Mouse (Mus musculus): ENCODE data around the gene Ripply2. TPM values are rescaled to one million over a fixed set of nuclear protein-coding genes. Genes with fewer than 3 reads are reported as not detected.

Ripply2 gene
- polyA plus RNA-seq, 1 experiment from 2014 or later = 0.32 TPM

DNA sequence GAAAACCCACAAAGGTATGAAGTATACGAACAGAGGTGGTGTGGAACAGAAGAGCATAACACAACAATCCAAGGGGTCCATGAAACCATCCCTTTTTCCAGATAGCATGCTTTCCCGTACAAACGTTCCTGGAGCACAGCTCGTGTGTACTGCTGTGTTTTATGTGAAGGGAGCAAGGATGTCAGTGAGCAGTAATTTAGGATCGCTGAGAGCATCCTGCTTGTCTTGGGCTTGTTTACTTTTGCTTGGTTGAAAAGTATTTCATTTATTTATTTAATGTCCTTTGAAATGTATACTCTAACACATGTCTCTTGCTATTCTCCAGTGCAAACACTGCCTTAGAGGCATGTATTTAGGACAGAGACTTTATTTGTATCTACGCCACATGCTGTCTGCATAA is 30.2 kb upstream of the Ripply2 start:
- no peaks in the 10 kb centered on the region for H3K9me3 ChIP-seq (ENCODE audit: control insufficient read depth, low read length)
- H3K36me3 ChIP-seq (ENCODE audit: control insufficient read depth, insufficient read depth, low read length) = no peaks in the 10 kb centered on the region
- no peak overlapping the region for H3K9ac ChIP-seq (ENCODE audit: low read depth, low read length)
- ATAC-seq (ENCODE audit: low read depth) (no peak), DNase-seq (ENCODE audit: low spot score) (no peak)
- no peak overlapping the region for H3K4me3 ChIP-seq (ENCODE audit: low read depth, low read length)
- H3K4me1 ChIP-seq (ENCODE audit: control insufficient read depth, insufficient read depth, low read length) = no peaks in the 10 kb centered on the region
- no peaks in the 10 kb centered on the region for H3K27me3 ChIP-seq (replicated peaks; ENCODE audit: control insufficient read depth, insufficient read depth, low read length)
- no peak overlapping the region for H3K4me2 ChIP-seq (ENCODE audit: low read depth, low read length)
- 50% methylated on average over 6 of the region's 6 CpGs for WGBS
- no peak overlapping the region for H3K27ac ChIP-seq (replicated peaks; ENCODE audit: low read depth, low read length)

DNA sequence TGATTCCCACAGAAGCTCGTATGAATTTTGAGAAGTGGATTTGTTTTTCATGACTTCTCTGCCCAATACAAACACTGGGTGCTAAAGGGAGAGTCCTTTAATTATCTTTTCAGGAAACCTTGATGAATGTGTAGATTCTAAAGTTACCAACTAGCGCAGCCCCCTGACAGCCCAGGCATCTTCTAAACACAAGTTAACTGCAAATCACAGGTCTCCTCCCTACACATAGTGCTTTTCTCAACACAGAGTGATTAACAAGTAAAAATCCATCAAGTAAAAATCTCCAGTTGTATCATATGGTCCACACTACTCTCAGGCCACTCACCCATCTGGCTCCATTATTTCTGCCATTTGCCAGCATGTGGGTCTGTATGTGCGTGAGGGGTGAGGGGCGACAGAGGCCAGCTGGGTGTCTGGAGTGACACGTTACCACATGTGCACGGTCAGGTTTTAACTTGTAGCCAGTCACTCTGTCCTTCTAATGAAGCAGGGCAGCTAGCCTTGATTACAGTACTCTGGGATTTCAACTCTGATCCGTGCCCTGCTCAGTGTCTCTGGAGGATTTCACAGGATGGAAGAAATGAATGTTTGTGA is 28.5 kb upstream of the Ripply2 start:
- Histone ChIP-seq H3K36me3 (ENCODE audit: control insufficient read depth, insufficient read depth, low read length) (no peaks in the 10 kb centered on the region), H3K4me3 (ENCODE audit: low read depth, low read length) (no peak overlapping the region), H3K27me3 (replicated peaks; ENCODE audit: control insufficient read depth, insufficient read depth, low read length) (no peaks in the 10 kb centered on the region), H3K27ac (replicated peaks; ENCODE audit: low read depth, low read length) (no peak overlapping the region), H3K9ac (ENCODE audit: low read depth, low read length) (no peak overlapping the region), H3K4me2 (ENCODE audit: low read depth, low read length) (no peak overlapping the region), H3K9me3 (ENCODE audit: control insufficient read depth, low read length) (no peaks in the 10 kb centered on the region), H3K4me1 (ENCODE audit: control insufficient read depth, insufficient read depth, low read length) (no peaks in the 10 kb centered on the region)
- WGBS = 39% methylated on average over 7 of the region's 7 CpGs
- ATAC-seq (ENCODE audit: low read depth) (no peak), DNase-seq (ENCODE audit: low spot score) (no peak)

DNA sequence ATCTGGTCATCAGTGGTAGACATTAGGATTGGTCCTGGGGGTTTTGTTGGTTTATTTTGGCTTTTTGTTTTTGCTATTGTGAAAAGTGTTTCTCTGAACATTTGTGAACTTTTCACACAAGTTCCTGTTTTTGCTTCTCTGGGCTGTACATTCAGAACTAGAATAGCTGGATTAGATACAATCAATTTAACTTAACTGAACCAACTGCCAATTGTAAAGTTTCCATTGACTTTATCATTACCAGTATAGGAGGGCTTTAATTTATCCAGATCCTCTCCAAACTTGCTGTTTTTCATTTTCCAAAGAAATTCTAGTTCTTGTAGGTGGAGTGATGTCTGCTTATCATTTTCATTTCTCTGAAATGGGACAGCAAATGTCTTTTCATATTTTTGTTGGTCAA is 25.5 kb upstream of the Ripply2 start:
- ATAC-seq (ENCODE audit: low read depth) = no peak
- Histone ChIP-seq H3K27ac (replicated peaks; ENCODE audit: low read depth, low read length) (no peak overlapping the region), H3K36me3 (ENCODE audit: control insufficient read depth, insufficient read depth, low read length) (no peaks in the 10 kb centered on the region), H3K4me3 (ENCODE audit: low read depth, low read length) (no peak overlapping the region), H3K27me3 (replicated peaks; ENCODE audit: control insufficient read depth, insufficient read depth, low read length) (no peaks in the 10 kb centered on the region), H3K9me3 (ENCODE audit: control insufficient read depth, low read length) (no peaks in the 10 kb centered on the region), H3K4me2 (ENCODE audit: low read depth, low read length) (no peak overlapping the region), H3K4me1 (ENCODE audit: control insufficient read depth, insufficient read depth, low read length) (no peaks in the 10 kb centered on the region), H3K9ac (ENCODE audit: low read depth, low read length) (no peak overlapping the region)
- DNase-seq (ENCODE audit: low spot score) = no peak

DNA sequence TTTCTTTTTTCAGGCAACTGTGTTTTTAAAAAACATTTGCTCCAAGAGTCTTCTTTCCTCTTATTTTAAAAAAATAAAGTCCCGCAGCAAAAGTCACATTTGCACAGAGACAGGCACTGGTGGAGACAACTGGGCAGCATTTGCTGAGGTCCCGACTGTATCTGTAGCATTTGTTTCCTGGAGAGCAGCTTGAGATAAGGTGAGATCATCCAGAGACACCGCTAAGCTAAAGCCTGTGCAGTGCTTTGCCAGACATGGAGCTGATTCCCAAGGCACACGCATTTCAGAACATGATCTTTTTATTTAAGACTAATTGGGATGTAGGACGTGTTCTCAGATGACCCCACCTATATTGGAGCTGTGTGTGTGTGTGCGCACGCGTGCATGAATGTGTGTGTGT is 23.6 kb upstream of the Ripply2 start:
- Histone ChIP-seq H3K27ac (replicated peaks; ENCODE audit: low read depth, low read length) (no peak overlapping the region), H3K36me3 (ENCODE audit: control insufficient read depth, insufficient read depth, low read length) (no peaks in the 10 kb centered on the region), H3K4me3 (ENCODE audit: low read depth, low read length) (no peak overlapping the region), H3K4me1 (ENCODE audit: control insufficient read depth, insufficient read depth, low read length) (no peaks in the 10 kb centered on the region), H3K27me3 (replicated peaks; ENCODE audit: control insufficient read depth, insufficient read depth, low read length) (no peaks in the 10 kb centered on the region), H3K9ac (ENCODE audit: low read depth, low read length) (no peak overlapping the region), H3K9me3 (ENCODE audit: control insufficient read depth, low read length) (0 out of 2 replicates have a peak, but pooled peaks cover 3% of the 10 kb centered on the region), H3K4me2 (ENCODE audit: low read depth, low read length) (no peak overlapping the region)
- WGBS = 66% methylated on average over 8 of the region's 8 CpGs
- DNase-seq (ENCODE audit: low spot score) = no peak
- no peak for ATAC-seq (ENCODE audit: low read depth)

DNA sequence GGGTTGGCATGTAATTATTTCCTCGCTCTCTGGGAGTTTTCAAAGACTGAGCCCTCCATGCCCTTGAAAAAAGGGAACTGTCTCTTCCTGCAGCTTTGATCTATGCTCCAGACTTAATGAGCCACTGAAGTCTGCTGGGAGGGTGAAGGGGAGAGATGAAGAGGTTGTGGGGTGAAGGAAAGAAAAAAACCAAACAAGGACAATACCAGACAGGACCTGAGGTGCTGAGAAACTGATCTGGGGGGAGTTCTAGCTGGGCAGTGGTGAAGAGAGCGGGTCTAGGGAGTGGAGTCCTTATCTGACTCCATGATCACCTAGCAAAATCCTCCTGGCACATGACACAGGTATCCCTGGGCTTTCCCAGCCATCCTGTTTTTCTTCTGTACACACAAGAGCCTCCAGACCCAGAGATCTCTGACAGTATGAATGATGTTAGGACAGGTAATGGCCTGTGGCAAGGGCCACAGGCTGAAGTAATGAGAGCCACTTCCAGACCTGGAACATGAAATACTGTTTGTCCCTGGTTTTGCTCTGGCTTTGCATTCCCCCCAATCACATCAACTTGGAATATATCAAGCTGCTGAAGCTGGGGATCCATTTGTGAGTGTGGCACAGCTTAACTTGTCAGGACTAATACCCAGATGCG is 18.2 kb upstream of the Ripply2 start:
- Histone ChIP-seq H3K27me3 (replicated peaks; ENCODE audit: control insufficient read depth, insufficient read depth, low read length) (no peaks in the 10 kb centered on the region), H3K4me3 (ENCODE audit: low read depth, low read length) (no peak overlapping the region), H3K4me1 (ENCODE audit: control insufficient read depth, insufficient read depth, low read length) (no peaks in the 10 kb centered on the region), H3K9me3 (ENCODE audit: control insufficient read depth, low read length) (0 out of 2 replicates have a peak, but pooled peaks cover 3% of the 10 kb centered on the region), H3K36me3 (ENCODE audit: control insufficient read depth, insufficient read depth, low read length) (no peaks in the 10 kb centered on the region), H3K27ac (replicated peaks; ENCODE audit: low read depth, low read length) (no peak overlapping the region), H3K9ac (ENCODE audit: low read depth, low read length) (no peak overlapping the region), H3K4me2 (ENCODE audit: low read depth, low read length) (no peak overlapping the region)
- no peak for DNase-seq (ENCODE audit: low spot score)
- WGBS = 50% methylated on average over 3 of the region's 3 CpGs
- ATAC-seq (ENCODE audit: low read depth) = no peak

DNA sequence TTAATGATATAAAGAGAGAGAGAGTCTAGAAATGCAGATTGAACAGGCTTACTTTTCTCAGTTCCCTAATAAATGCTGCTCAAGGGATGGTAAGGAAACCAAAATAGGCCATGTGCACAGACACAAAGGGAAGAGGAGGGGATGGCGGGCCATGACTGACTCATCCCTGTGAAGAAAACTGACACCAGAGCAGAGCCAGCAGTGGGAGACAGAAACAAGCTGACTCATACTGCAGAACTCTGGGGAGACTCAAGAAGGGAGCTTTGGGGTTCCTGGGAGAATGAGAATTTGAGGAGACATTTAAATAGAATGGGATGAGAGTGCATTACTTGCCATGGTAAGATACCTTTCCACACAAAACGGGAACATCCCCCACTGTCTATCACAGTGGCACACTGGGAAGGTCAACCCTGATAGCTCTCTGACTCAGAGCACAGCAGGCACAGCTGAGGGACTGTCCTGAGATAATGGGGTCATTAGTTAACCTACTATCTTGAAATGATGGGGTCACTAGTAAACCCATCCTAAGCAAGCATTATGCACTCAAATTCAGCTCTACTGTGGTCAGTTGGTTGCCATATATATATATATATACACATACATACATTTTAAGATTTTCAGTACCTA is 15.3 kb upstream of the Ripply2 start:
- DNase-seq (ENCODE audit: low spot score) = no peak
- Histone ChIP-seq H3K9me3 (ENCODE audit: control insufficient read depth, low read length) (0 out of 2 replicates have a peak, but pooled peaks cover 3% of the 10 kb centered on the region), H3K27me3 (replicated peaks; ENCODE audit: control insufficient read depth, insufficient read depth, low read length) (no peaks in the 10 kb centered on the region), H3K4me2 (ENCODE audit: low read depth, low read length) (no peak overlapping the region), H3K27ac (replicated peaks; ENCODE audit: low read depth, low read length) (no peak overlapping the region), H3K4me1 (ENCODE audit: control insufficient read depth, insufficient read depth, low read length) (no peaks in the 10 kb centered on the region), H3K36me3 (ENCODE audit: control insufficient read depth, insufficient read depth, low read length) (no peaks in the 10 kb centered on the region), H3K9ac (ENCODE audit: low read depth, low read length) (no peak overlapping the region), H3K4me3 (ENCODE audit: low read depth, low read length) (no peak overlapping the region)
- 67% methylated on average over 2 of the region's 2 CpGs for WGBS
- no peak for ATAC-seq (ENCODE audit: low read depth)

DNA sequence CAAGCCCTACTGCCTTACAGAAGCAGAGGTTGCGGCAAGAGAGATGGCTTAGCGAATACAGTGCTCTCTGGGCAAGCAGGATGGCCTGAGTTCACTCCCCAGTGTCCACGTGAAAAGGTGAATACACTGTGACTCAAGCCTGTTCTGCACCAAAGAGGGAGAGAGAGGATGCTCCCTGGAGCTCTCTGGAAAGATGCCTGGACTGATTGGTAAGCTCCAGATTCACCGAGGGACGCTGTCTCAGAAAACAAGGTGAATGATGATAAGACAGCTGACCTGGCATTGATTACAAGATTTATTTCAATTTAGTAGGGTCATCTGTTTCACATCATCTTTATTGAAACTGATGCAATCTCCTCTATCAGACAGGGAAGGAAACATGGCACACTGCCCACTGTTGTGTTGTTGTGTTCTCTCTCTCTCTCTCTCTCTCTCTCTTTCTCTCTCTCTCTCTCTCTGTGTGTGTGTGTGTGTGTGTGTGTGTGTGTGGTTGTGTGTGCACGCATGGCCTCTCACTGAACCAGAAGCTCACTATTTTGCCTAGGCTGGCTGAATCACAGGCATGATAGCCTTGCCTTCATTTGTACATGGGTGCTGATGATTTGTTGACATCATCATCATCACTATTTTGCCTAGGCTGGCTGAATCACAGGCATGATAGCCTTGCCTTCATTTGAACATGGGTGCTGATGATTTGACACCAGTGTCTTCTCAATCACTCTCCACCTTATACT is 10.5 kb upstream of the Ripply2 start:
- Histone ChIP-seq H3K27ac (replicated peaks; ENCODE audit: low read depth, low read length) (no peak overlapping the region), H3K4me1 (ENCODE audit: control insufficient read depth, insufficient read depth, low read length) (no peaks in the 10 kb centered on the region), H3K9ac (ENCODE audit: low read depth, low read length) (no peak overlapping the region), H3K9me3 (ENCODE audit: control insufficient read depth, low read length) (no peaks in the 10 kb centered on the region), H3K36me3 (ENCODE audit: control insufficient read depth, insufficient read depth, low read length) (no peaks in the 10 kb centered on the region), H3K4me2 (ENCODE audit: low read depth, low read length) (no peak overlapping the region), H3K27me3 (replicated peaks; ENCODE audit: control insufficient read depth, insufficient read depth, low read length) (no peaks in the 10 kb centered on the region), H3K4me3 (ENCODE audit: low read depth, low read length) (no peak overlapping the region)
- 65% methylated on average over 6 of the region's 6 CpGs for WGBS
- DNase-seq (ENCODE audit: low spot score) (no peak), ATAC-seq (ENCODE audit: low read depth) (no peak)

DNA sequence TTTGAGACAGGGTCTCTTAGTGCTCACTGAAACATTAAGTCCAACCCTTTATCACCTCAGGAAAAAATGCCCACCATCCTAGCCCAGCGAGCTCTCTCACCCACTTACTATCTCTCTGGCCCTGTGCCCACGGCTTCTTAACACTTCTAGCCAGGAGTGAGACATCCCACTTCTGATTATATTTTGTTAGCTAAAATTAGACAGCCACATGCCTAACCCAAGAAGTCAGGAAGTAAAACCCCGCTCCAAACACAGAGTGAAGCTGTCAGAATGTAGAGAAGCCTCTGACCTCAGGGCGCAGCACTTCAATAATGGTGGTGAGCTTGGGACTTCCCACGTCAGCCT is 9.9 kb upstream of the Ripply2 start:
- no peak overlapping the region for H3K4me3 ChIP-seq (ENCODE audit: low read depth, low read length)
- no peaks in the 10 kb centered on the region for H3K36me3 ChIP-seq (ENCODE audit: control insufficient read depth, insufficient read depth, low read length)
- H3K9ac ChIP-seq (ENCODE audit: low read depth, low read length) = no peak overlapping the region
- no peak for DNase-seq (ENCODE audit: low spot score)
- no peaks in the 10 kb centered on the region for H3K9me3 ChIP-seq (ENCODE audit: control insufficient read depth, low read length)
- no peak overlapping the region for H3K4me2 ChIP-seq (ENCODE audit: low read depth, low read length)
- H3K27me3 ChIP-seq (replicated peaks; ENCODE audit: control insufficient read depth, insufficient read depth, low read length) = no peaks in the 10 kb centered on the region
- no peaks in the 10 kb centered on the region for H3K4me1 ChIP-seq (ENCODE audit: control insufficient read depth, insufficient read depth, low read length)
- WGBS = 49% methylated on average over 5 of the region's 5 CpGs
- no peak for ATAC-seq (ENCODE audit: low read depth)
- H3K27ac ChIP-seq (replicated peaks; ENCODE audit: low read depth, low read length) = no peak overlapping the region

Measured in embryonic facial prominence, embryonic 14.5 days (tissue).